Mouse (Mus musculus): ENCODE measurements around the gene Morc4.

Gene Morc4

DNA sequence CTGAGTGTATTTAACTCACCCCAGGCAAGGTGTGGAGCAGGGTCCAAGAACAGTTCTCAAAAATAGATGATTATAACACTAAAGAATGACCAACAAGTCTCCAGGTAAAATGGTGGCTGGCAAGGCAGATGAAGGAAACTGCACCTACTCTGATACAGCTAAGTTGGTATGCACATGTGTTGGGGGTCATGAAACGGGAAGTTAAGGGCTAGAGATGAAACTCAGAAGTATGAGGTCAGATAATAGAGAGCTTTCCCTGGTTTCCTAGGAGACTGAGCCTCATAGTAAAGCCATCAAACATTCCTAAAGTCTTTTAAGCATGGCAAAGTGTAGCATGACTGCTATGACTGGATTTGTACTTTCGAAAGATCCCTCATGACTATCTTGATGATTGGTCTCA, 68.4 kb downstream of the Morc4 start:
- no peak for DNase-seq

DNA sequence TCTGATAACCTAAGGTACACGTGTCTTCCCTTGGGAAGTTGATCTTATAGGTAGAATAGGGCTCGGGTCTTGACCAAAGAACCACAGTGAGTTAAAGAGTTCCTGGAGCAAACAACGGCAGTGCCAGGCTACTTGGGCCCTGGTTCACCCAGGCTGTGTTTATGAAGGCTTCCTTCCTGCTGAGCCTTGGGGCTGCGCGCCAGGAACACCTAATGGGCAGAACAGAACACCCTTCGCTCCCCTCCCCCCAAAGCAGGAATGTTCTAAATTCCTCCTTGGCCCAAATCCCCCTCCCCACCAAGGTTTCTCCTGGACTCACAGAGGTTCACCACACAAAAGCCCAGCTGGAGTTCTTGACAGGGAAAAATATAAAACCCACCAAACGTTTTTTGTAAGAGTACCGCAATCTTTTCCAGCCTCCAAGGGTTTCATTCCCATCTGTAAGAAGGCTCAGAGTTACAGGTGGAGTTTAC, 71.0 kb downstream of the Morc4 start, which contains the start of gene Cldn2:
TSS of gene Cldn2 (plus strand) at position 423 of the 473 bp plus-strand sequence.
- DNase-seq = peak; percentile 59

DNA sequence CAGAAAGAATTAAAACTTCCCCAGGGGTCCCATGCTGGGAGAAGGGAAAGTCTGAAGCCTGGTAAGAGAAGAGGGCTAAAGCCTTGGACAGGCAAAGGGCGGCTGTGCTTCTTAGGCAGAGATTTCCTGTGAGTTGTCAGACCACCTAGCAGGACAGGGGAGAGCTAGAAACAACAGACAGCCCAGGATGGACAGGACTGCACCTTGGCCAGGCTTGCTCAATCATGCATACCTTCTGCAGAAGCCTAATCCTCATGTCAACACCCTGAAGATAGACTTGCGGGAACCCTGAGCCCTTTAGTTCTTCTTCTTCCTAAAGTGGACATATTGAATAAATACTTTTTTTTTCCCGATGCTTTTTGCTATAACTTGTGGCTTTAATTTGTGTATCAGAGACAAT, 71.5 kb downstream of the Morc4 start:
- no peak for DNase-seq

GRCm38 (mm10) chrX:139797875-139798274, 73.6 kb downstream of the Morc4 start:
- peak; percentile 27 for DNase-seq

DNA sequence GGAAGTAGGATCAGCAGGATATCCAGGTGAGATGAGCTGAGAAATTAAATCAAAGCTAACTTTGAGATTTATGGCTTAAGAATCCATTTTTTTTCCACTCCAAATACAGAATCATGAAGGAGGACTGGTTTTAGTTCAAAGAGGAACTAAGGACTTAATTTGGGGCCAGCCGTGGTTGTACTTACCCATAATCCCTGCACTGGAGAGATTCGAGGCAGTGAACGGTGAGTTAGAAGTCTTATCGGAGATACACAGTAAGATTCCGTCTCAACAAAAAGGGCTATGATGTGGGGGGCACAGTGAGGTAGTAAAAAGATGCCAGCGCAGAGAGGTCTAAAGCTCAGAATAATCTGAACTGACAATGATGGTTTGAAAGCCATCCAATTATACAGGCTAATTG, 75.4 kb downstream of the Morc4 start:
- no peak for DNase-seq

DNA sequence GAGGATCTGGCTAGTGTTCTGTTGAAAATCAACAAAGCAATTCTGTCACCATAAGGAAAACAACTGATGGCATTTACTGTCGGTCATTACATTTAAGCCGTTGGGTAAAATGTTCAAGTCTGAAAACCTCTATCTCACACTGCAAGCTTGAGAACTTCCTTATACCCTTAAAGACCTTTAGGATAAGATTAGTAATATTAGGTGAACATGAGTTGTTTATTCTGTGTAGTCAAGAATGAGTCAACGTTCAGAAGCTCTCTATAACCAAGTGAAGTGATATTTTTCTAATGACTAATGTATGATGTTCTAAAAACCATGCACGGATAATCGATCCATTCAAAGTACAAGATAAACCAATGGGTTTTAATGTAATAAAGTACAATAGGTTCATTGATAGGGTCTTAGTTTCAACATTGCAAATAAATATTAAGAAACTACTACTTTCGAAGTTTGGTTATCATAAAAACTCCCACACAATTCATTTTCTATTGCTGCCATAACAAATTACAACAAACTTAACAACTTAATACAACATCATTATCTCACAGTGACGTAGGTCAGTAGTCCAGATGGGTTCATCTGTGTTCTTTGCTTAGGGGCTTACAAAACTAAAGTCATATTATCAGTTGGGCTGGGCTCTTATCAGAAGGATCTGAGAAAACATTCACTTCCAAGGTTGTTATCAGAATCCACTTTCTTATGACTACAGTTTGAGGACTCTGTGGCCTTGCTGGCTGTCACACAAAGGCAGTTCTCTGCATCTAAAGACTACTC, 77.2 kb downstream of the Morc4 start:
- DNase-seq = no peak

GRCm38 (mm10) chrX:139785764-139786163, 85.7 kb downstream of the Morc4 start:
- DNase-seq = peak; percentile 81

- peak; percentile 53 for DNase-seq
Measured at GRCm38 (mm10) chrX:139783045-139783422, 88.4 kb downstream of the Morc4 start.

GRCm38 (mm10) chrX:139782278-139783044, 89.0 kb downstream of the Morc4 start, which contains the start of gene Ripply1:
Gene Ripply1, minus strand, starts transcription at chrX:139782353.
- DNase-seq = no peak

DNA sequence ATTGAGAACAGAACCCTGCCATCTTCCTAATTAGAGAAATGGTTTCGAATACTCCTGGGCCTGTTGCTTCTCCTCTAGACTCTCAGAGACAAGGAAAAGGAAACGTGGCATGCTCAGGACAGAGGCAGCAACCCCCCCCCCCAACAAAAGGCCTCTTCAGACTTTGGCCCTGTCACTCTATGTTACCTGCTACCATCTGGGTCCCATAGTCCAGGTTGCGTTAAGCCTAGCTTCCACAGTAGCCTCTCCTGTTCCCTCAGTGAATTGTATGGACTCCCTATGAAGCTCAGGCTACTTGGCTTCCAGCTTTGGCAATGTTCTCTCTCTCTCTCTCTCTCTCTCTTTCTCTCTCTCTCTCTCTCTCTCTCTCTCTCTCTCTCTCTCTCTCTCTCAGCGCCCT, 89.9 kb downstream of the Morc4 start:
- DNase-seq = no peak

DNA sequence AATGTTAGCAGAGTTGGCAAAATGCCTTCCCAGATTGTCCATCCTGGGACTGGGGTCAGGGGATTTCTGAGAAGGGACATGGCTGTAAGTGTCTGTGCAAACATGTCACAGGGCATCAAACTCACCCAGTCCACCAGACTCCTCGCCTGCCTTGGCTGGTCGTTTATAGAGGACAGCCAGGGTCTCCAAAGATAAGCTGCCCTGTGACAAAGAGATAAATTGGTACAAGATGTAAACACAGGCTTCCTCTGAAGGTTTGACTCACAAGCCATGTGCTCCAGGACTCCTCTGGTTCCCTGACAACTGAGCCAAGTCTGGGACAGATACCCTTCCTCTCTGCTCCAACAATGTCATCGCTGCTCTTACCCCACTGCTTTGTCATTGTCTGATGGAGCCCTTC, 90.5 kb downstream of the Morc4 start:
- DNase-seq = peak; percentile 21

GRCm38 (mm10) chrX:139779401-139779800, 92.1 kb downstream of the Morc4 start:
- DNase-seq = peak; percentile 8

DNA sequence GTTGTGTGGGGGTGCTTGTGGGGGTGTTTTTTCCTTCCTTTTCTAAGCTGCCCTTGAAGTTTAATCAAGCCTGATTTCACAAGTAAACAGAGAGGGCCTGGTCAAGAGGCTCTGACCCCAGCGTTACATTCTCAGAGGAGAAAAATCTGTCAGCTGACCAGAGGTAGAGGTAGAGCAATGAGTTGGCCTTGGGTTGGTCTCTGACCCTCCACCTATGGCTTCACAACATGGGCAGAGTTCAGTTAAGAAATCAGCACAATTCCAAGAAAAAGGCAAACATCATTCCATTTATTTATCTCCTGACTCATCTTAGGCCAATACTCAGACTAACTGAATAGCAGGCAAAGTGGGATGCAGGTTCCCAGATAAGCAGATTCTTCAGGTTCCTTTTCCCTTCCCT, 92.6 kb downstream of the Morc4 start:
- DNase-seq = no peak

- DNase-seq = no peak
Measured at GRCm38 (mm10) chrX:139777357-139777756, 94.1 kb downstream of the Morc4 start.

DNA sequence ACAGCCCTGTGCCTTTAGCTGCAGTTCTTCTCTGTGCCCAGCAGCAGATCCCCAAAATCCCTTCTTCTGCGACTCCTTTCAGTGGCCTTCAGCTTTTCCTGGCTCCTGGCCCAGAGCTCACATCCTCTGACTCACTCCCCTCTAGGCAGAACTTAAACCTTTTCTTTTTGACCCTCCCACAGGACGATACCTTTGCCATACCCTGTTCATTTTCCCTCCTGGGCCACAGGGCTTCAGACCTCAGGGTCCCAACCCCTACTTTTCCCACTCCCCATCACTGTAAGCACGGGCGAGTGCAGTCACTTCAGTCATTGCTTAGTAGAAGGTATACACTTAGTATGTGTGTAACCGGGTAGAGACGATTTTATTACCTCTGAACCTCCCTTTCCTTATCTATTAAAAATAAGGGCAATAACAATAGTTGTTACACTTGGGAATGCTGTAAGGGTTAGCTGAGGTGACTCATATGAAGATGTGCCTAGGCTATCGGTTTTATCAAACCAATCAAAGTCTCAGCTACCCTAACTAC, 96.3 kb downstream of the Morc4 start:
- DNase-seq = peak; percentile 7

DNA sequence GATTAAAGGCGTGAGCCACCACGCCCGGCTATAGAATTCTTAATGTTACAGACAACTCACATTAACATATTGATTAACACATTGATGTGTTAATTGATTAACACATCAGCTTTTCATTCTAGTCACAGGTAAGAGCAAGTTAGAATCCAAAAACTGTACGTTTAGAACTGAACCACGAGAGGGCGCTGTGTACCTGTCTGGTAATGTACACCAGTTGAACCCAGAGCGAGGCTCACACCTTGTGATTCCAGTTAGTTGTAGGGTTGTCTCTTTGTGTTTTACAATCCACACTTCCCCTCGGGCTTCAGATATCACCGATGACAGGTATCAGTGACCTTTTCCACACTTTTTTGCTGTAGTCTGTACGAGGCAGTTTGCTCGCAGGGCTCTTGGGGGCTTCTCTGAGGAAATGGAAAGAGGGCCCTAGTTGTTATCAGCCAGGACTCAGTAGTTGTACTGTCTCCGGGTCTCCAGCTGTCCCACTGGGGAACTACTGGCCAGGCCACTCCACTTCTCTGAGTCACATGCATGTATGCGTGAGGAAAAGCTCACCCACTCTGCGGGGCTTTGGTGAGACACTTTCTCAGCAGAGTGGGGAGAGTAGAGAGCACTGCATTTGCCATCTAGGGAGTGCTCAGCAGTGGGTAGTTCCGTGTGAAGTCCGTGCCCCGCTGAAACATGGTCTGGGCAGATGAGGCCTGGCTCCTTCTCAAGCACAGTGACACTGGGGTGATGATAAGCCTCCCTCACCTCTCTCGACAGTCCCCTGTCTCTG, 97.0 kb downstream of the Morc4 start:
- peak; percentile 42 for DNase-seq
